Mouse (Mus musculus): ENCODE measurements around the gene Fbxl15. TPM values are rescaled to one million over a fixed set of nuclear protein-coding genes. Genes with fewer than 3 reads are reported as not detected.

Gene Fbxl15
- total and polyA plus RNA-seq, 2 experiments from 2014 or later = 37.2 to 50.3 TPM

DNA sequence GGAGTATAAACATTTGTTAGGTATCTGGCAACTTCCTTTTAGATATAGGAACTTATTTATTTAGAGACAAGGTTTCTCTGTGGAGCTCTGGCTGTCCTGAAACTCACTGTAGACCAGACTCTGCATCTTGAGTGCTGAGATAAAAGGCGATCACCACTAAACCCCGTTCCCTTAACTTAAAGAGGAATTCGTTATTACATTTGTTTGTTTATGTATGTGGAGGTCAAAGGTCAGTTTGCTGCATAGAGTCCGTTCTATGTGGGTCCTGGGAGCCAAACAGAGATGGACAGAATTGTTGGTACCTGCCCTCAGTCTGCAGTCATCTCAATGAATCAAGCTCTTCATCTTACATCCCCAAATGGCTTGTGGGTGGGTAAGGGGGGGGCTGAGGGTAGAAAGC lies 47.9 kb downstream of the Fbxl15 start:
- Histone ChIP-seq H3K36me3 (ENCODE audit: insufficient read depth) (peaks cover 49% of the 10 kb centered on the region), H3K9me3 (ENCODE audit: low read length) (no peaks in the 10 kb centered on the region), H3K4me2 (ENCODE audit: low read depth) (no peak overlapping the region), H3K4me1 (ENCODE audit: insufficient read depth) (no peaks in the 10 kb centered on the region), H3K4me3 (ENCODE audit: low read depth, low read length) (no peak overlapping the region), H3K27me3 (ENCODE audit: insufficient read depth, low read length) (no peaks in the 10 kb centered on the region), H3K27ac (ENCODE audit: low read depth, low read length) (no peak overlapping the region), H3K9ac (no peak overlapping the region)
- no peak for TF ChIP-seq CTCF (IDR thresholded peaks at IDR 0.05; ENCODE audit: low read depth)
- 52% methylated on average over 4 of the region's 4 CpGs for WGBS
- DNase-seq = no peak
- ATAC-seq = no peak

MicroRNA genes within 50 kb of the gene (microRNA counts, 519-probe panel; counts per million panel counts)
- microRNA mmu-miR-146b = not detected

Small RNAs within 50 kb of the gene (microRNA-seq; reads per million reads assigned to microRNA genes)
- 4.1 to 8.5 reads per million in 2 experiments for gene Mir146b

Other genes starting within 250 kb of the Fbxl15 start
- gene Elovl3, start 196.3 kb upstream of the Fbxl15 start, total RNA-seq (2014; rRNA removed) = not detected in 2 replicates
- 0.11 TPM in 1 of 2 replicates, not detected in the other for gene Elovl3, start 196.3 kb upstream of the Fbxl15 start, polyA plus RNA-seq (2015; fragmentation: Nextera tagmentation; extraction: Ambion mirVana)
- 0.31 TPM in 1 of 2 replicates, not detected in the other for gene Pitx3, start 179.9 kb upstream of the Fbxl15 start, total RNA-seq (2014; rRNA removed)
- gene Pitx3, start 179.9 kb upstream of the Fbxl15 start, polyA plus RNA-seq (2015; fragmentation: Nextera tagmentation; extraction: Ambion mirVana) = 0.41 TPM in 1 of 2 replicates, not detected in the other
- gene Gbf1, start 175.7 kb upstream of the Fbxl15 start, total RNA-seq (2014; rRNA removed) = 44.9 and 54.4 TPM in 2 replicates
- 29.7 and 41.9 TPM in 2 replicates for gene Gbf1, start 175.7 kb upstream of the Fbxl15 start, polyA plus RNA-seq (2015; fragmentation: Nextera tagmentation; extraction: Ambion mirVana)
- 2.2 TPM in 2 replicates for gene Nfkb2, start 23.9 kb upstream of the Fbxl15 start, total RNA-seq (2014; rRNA removed)
- 1.2 and 1.3 TPM in 2 replicates for gene Nfkb2, start 23.9 kb upstream of the Fbxl15 start, polyA plus RNA-seq (2015; fragmentation: Nextera tagmentation; extraction: Ambion mirVana)
- 395 and 483 TPM in 2 replicates for gene Psd, start 1.0 kb upstream of the Fbxl15 start, total RNA-seq (2014; rRNA removed)
- 158 and 178 TPM in 2 replicates for gene Psd, start 1.0 kb upstream of the Fbxl15 start, polyA plus RNA-seq (2015; fragmentation: Nextera tagmentation; extraction: Ambion mirVana)
- gene Cuedc2, start 10.5 kb downstream of the Fbxl15 start, total RNA-seq (2014; rRNA removed) = 214 and 275 TPM in 2 replicates
- gene Cuedc2, start 10.5 kb downstream of the Fbxl15 start, polyA plus RNA-seq (2015; fragmentation: Nextera tagmentation; extraction: Ambion mirVana) = 388 and 443 TPM in 2 replicates
- 4.1 and 5.3 TPM in 2 replicates for gene Mfsd13a, start 12.9 kb downstream of the Fbxl15 start, total RNA-seq (2014; rRNA removed)
- gene Mfsd13a, start 12.9 kb downstream of the Fbxl15 start, polyA plus RNA-seq (2015; fragmentation: Nextera tagmentation; extraction: Ambion mirVana) = 11.5 and 14.1 TPM in 2 replicates
- 2.4 and 4.3 TPM in 2 replicates for gene 2310034G01Rik, start 22.1 kb downstream of the Fbxl15 start, total RNA-seq (2014; rRNA removed)
- 2.0 and 2.3 TPM in 2 replicates for gene 2310034G01Rik, start 22.1 kb downstream of the Fbxl15 start, polyA plus RNA-seq (2015; fragmentation: Nextera tagmentation; extraction: Ambion mirVana)
- 356 and 372 TPM in 2 replicates for gene Actr1a, start 67.6 kb downstream of the Fbxl15 start, total RNA-seq (2014; rRNA removed)
- gene Actr1a, start 67.6 kb downstream of the Fbxl15 start, polyA plus RNA-seq (2015; fragmentation: Nextera tagmentation; extraction: Ambion mirVana) = 360 and 367 TPM in 2 replicates
- gene Sufu, start 68.7 kb downstream of the Fbxl15 start, total RNA-seq (2014; rRNA removed) = 9.4 and 13.1 TPM in 2 replicates
- gene Sufu, start 68.7 kb downstream of the Fbxl15 start, polyA plus RNA-seq (2015; fragmentation: Nextera tagmentation; extraction: Ambion mirVana) = 12.7 and 17.7 TPM in 2 replicates
- 68.6 and 76.5 TPM in 2 replicates for gene Trim8, start 173.5 kb downstream of the Fbxl15 start, total RNA-seq (2014; rRNA removed)
- gene Trim8, start 173.5 kb downstream of the Fbxl15 start, polyA plus RNA-seq (2015; fragmentation: Nextera tagmentation; extraction: Ambion mirVana) = 25.9 and 28.2 TPM in 2 replicates
- 98.1 and 138 TPM in 2 replicates for gene Arl3, start 245.0 kb downstream of the Fbxl15 start, total RNA-seq (2014; rRNA removed)
- 184 and 202 TPM in 2 replicates for gene Arl3, start 245.0 kb downstream of the Fbxl15 start, polyA plus RNA-seq (2015; fragmentation: Nextera tagmentation; extraction: Ambion mirVana)
- 8.0 and 12.6 TPM in 2 replicates for gene Sfxn2, start 245.2 kb downstream of the Fbxl15 start, total RNA-seq (2014; rRNA removed)
- 8.2 and 10.6 TPM in 2 replicates for gene Sfxn2, start 245.2 kb downstream of the Fbxl15 start, polyA plus RNA-seq (2015; fragmentation: Nextera tagmentation; extraction: Ambion mirVana)

Measured in forebrain, postnatal 0 days (tissue).